Mouse (Mus musculus) erythroid progenitor cell, adult 5-6 weeks (primary cell): Measurements from ENCODE around the gene Dhx32. TPM values are rescaled to one million over a fixed set of nuclear protein-coding genes. Genes with fewer than 3 reads are reported as not detected.
"Not testable (repeated sequence)": the region's sequence is repeated elsewhere in the genome, so short reads cannot be mapped to it uniquely, and the experiment has no call there.

Experiments
- ATAC-seq: replicated peaks from 2 replicates; pipeline ENCODE4 v1.8.0; 2016; ENCODE audit warnings: moderate number of reproducible peaks, mild to moderate bottlenecking, moderate TSS enrichment, inconsistent platforms; ENCODE audit not compliant: poor library complexity, low FRiP score, severe bottlenecking
- total RNA-seq, 2 experiments: library from RNA; stranded (forward) in 1 of 2; stranded (reverse) in 1 of 2; fragments of 150-400 nt in 1 of 2; fragments of 186-747, 209-891 nt in 1 of 2; gene quantifications; 2 replicates each; pipeline versions ENCODE4 v1.2.3 to v1.2.4; 2015 to 2017; ENCODE audit warnings: low replicate concordance in 2 of 2

The Dhx32 gene
- total RNA-seq, 2 experiments from 2014 or later, result 3.4 to 4.8 TPM

GRCm38 (mm10) chr7:133731971-133732645 lies 50.4 kb downstream of the Dhx32 start:
- no peak for ATAC-seq

DNA sequence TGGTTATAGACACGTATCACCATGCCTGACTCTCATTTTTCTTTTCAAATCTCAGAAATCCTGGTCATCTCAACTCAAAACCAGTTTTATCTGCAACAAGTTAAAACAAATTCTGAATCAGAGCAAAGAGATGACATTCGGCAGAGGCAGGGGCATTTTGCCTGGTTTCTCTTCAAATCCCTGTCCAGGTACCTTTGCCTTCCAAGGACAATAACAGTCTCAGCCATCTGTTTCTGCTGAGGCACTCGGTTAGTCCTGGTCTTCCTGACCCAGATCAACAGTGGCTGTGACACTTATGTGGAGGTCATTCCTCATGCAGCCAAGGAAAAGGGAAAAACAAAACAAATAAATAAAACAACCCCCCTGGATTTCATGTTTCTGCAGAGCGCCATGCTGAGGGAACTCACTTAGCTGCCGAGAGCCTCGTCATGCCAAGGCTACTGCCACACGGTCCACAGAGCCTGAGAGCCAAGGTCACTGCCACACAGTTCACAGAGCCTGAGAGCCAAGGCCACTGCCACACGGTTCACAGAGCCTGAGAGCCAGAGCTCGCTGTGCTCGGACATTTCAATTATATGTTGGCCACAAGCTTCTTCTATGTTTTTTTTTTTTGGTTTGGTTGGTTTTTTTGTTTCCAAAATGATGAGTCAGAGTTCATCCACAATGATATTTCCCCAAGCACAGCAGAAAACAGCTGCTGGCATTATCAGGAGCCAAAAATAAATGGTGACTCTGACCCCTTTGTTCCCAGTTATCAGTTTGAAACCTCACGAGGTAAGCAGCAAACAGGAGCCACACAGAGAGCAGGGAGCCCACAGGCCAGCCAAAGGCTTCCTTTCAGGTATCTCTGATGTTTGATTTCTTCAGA lies 52.0 kb downstream of the Dhx32 start:
- ATAC-seq, result no peak

- no peak for ATAC-seq
Measured at GRCm38 (mm10) chr7:133729351-133729750, 53.2 kb downstream of the Dhx32 start.

GRCm38 (mm10) chr7:133727027-133727426 lies 55.5 kb downstream of the Dhx32 start:
- ATAC-seq, result no peak

DNA sequence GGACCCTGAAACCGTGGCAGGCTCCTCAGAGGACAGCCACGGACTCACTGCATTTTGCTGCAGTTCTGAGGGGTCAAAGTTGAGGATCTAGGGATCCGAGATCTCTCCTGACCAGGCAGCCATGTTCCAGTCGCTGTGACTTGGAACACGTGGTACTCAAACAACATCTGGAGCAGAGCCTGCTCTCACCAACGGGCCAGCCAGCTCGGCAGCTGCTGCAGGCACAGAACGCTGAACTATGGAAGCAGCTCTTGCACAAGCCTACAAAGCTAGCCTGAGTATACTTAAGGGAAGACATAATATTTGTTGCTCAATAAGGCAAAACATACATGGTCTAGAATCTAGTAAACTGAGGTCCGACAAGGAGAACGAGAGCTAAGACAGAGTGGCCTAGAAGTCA lies 57.0 kb downstream of the Dhx32 start:
- no peak for ATAC-seq

GRCm38 (mm10) chr7:133724844-133725243 lies 57.7 kb downstream of the Dhx32 start:
- no peak for ATAC-seq

DNA sequence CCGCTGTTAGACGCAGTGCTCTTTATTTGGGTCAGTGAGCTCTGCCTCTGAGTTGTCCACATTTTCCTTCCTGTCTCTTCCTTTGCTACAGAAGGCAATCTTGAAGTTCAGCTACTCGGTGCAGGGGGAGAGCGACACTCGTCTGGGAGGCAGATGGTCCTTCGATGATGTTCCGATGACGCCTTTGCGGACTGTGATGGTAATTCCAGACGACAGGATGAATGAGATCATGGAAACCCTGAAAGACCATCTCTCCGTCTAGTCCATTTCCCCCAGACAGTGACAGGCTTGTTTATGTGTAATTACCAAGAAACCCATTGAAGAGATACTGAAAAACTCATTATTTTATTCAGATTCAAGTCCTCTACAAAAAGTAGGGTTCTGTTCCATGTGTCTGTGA lies 61.9 kb downstream of the Dhx32 start:
- ATAC-seq, result no peak

- ATAC-seq, result no peak
Measured at GRCm38 (mm10) chr7:133718580-133718979, 63.9 kb downstream of the Dhx32 start.

- no peak for ATAC-seq
Measured at GRCm38 (mm10) chr7:133715387-133715786, 67.1 kb downstream of the Dhx32 start.

- no peak for ATAC-seq
Measured at GRCm38 (mm10) chr7:133707301-133707700, 75.2 kb downstream of the Dhx32 start.

- ATAC-seq, result no peak
Measured at GRCm38 (mm10) chr7:133703906-133704305, 78.6 kb downstream of the Dhx32 start.

- ATAC-seq, result peak; percentile 83
Measured at GRCm38 (mm10) chr7:133702333-133702732, 80.2 kb downstream of the Dhx32 start.

DNA sequence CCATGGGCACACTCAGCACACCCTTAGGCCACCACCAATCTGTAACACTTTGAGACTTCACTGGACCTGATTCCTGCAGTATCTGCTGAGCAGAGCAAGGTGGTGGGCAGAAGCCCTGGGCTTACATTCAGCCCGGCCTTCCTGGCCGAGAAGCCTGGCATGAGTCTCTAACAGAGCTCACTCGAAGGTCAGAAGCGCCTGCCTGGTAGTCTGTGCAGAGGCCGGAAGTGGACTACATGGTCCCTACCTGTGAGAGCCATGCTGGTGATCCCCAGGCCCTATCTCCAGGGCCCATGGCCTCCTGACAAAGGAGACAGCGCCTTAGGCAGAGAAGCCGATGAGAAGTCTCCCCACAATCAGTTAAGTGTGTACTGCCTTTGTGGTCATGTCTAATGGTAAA lies 81.2 kb downstream of the Dhx32 start:
- ATAC-seq, result no peak

DNA sequence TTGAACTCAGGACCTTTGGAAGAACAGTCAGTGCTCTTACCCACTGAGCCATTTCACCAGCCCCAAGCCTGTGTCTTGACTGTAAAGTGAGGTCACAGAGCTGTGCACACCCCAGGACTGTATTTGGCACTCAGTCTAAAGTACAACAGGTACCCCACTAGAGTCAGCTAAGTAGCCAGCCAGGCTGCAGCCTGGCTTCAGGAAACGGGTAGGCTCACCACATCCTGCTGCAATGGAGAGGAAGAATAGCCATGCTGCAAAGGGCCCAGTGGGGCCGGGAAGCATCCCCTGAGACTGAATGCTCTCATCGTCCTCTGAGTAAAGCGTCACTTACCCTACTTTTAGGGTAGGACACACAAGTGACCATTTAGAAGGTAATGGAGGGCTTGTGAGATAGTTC lies 82.6 kb downstream of the Dhx32 start:
- ATAC-seq, result no peak

GRCm38 (mm10) chr7:133698021-133698709 lies 84.4 kb downstream of the Dhx32 start:
- ATAC-seq, result peak; percentile 72

GRCm38 (mm10) chr7:133685644-133686043 lies 96.9 kb downstream of the Dhx32 start:
- ATAC-seq, result not testable (repeated sequence)

- no peak for ATAC-seq
Measured at GRCm38 (mm10) chr7:133684701-133685100, 97.8 kb downstream of the Dhx32 start.

- ATAC-seq, result no peak; the same call in 1 of the 2 replicates
Measured at GRCm38 (mm10) chr7:133684110-133684509, 98.4 kb downstream of the Dhx32 start.

DNA sequence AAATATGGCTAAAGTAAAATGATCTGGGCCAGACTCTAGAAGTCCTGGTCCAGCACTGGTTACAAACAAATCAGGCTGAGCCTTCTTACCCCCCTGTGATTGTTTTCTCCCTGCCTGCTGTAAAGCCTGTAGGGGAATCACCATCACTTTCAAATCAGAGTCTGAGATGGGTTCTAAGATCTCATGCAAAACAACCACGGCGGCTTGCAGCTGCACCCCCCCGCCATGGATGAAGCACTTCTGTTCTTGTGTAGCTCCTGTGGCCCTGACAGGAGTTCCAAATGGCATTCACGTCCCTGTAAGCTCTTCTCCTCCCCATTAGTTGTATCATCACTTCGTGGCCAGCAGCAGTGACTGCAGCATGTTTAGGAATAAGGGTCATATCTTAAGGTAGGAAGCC lies 98.9 kb downstream of the Dhx32 start:
- no peak for ATAC-seq

GRCm38 (mm10) chr7:133679961-133680360 lies 102.6 kb downstream of the Dhx32 start, which contains the start of gene Mmp21:
Mmp21 (minus strand) TSS chr7:133680061.
- ATAC-seq, result no peak

- ATAC-seq, result no peak
Measured at GRCm38 (mm10) chr7:133679439-133679838, 103.1 kb downstream of the Dhx32 start.
